Mouse (Mus musculus): ENCODE data around the gene Hs3st3a1. TPM values are rescaled to one million over a fixed set of nuclear protein-coding genes. Genes with fewer than 3 reads are reported as not detected.

The Hs3st3a1 gene
- polyA plus RNA-seq, 1 experiment: 0.52 TPM

- Histone ChIP-seq H3K4me3 (ENCODE audit: low read depth, low read length) (no peak overlapping the region), H3K36me3 (ENCODE audit: control insufficient read depth, insufficient read depth, low read length) (no peaks in the 10 kb centered on the region), H3K27ac (ENCODE audit: insufficient read depth, low read depth, low read length) (no peak overlapping the region), H3K27me3 (ENCODE audit: control insufficient read depth, insufficient read depth, low read length) (no peaks in the 10 kb centered on the region), H3K4me1 (ENCODE audit: control insufficient read depth, insufficient read depth, insufficient read length, low read length) (no peaks in the 10 kb centered on the region)
- no peak for TF ChIP-seq POLR2A (IDR thresholded peaks at IDR 0.05; ENCODE audit: low read depth, low read length)
- no peak for TF ChIP-seq CTCF (IDR thresholded peaks at IDR 0.05; ENCODE audit: extremely low read depth, insufficient read length, insufficient replicate concordance, low read depth, low read length)
- WGBS: 88% methylated on average over 3 of the region's 3 CpGs
These were observed 102.1 kb downstream of the Hs3st3a1 start for GRCm38 (mm10) chr11:64537230-64537629.

- Histone ChIP-seq H3K4me3 (ENCODE audit: low read depth, low read length) (no peak overlapping the region), H3K4me1 (ENCODE audit: control insufficient read depth, insufficient read depth, insufficient read length, low read length) (no peaks in the 10 kb centered on the region), H3K27me3 (ENCODE audit: control insufficient read depth, insufficient read depth, low read length) (no peaks in the 10 kb centered on the region), H3K36me3 (ENCODE audit: control insufficient read depth, insufficient read depth, low read length) (no peaks in the 10 kb centered on the region), H3K27ac (ENCODE audit: insufficient read depth, low read depth, low read length) (no peak overlapping the region)
- WGBS: 44% methylated on average over 9 of the region's 9 CpGs
- TF ChIP-seq CTCF (IDR thresholded peaks at IDR 0.05; ENCODE audit: extremely low read depth, insufficient read length, insufficient replicate concordance, low read depth, low read length) (no peak), POLR2A (IDR thresholded peaks at IDR 0.05; ENCODE audit: low read depth, low read length) (no peak)
These were observed 106.7 kb downstream of the Hs3st3a1 start for GRCm38 (mm10) chr11:64541866-64542265.

GRCm38 (mm10) chr11:64542335-64542734, 107.2 kb downstream of the Hs3st3a1 start:
- TF ChIP-seq POLR2A (IDR thresholded peaks at IDR 0.05; ENCODE audit: low read depth, low read length) (no peak), CTCF (IDR thresholded peaks at IDR 0.05; ENCODE audit: extremely low read depth, insufficient read length, insufficient replicate concordance, low read depth, low read length) (no peak)
- 22% methylated on average over 6 of the region's 6 CpGs for WGBS
- Histone ChIP-seq H3K4me3 (ENCODE audit: low read depth, low read length) (no peak overlapping the region), H3K4me1 (ENCODE audit: control insufficient read depth, insufficient read depth, insufficient read length, low read length) (no peaks in the 10 kb centered on the region), H3K36me3 (ENCODE audit: control insufficient read depth, insufficient read depth, low read length) (no peaks in the 10 kb centered on the region), H3K27ac (ENCODE audit: insufficient read depth, low read depth, low read length) (no peak overlapping the region), H3K27me3 (ENCODE audit: control insufficient read depth, insufficient read depth, low read length) (no peaks in the 10 kb centered on the region)

- Histone ChIP-seq H3K36me3 (ENCODE audit: control insufficient read depth, insufficient read depth, low read length) (no peaks in the 10 kb centered on the region), H3K27me3 (ENCODE audit: control insufficient read depth, insufficient read depth, low read length) (no peaks in the 10 kb centered on the region), H3K4me1 (ENCODE audit: control insufficient read depth, insufficient read depth, insufficient read length, low read length) (no peaks in the 10 kb centered on the region), H3K4me3 (ENCODE audit: low read depth, low read length) (no peak overlapping the region), H3K27ac (ENCODE audit: insufficient read depth, low read depth, low read length) (no peak overlapping the region)
- 49% methylated on average over 9 of the region's 9 CpGs for WGBS
- TF ChIP-seq POLR2A (IDR thresholded peaks at IDR 0.05; ENCODE audit: low read depth, low read length) (no peak), CTCF (IDR thresholded peaks at IDR 0.05; ENCODE audit: extremely low read depth, insufficient read length, insufficient replicate concordance, low read depth, low read length) (no peak)
These were observed 108.1 kb downstream of the Hs3st3a1 start for GRCm38 (mm10) chr11:64543181-64543641.

GRCm38 (mm10) chr11:64544236-64544635, 109.1 kb downstream of the Hs3st3a1 start:
- Histone ChIP-seq H3K27me3 (ENCODE audit: control insufficient read depth, insufficient read depth, low read length) (no peaks in the 10 kb centered on the region), H3K4me3 (ENCODE audit: low read depth, low read length) (no peak overlapping the region), H3K4me1 (ENCODE audit: control insufficient read depth, insufficient read depth, insufficient read length, low read length) (no peaks in the 10 kb centered on the region), H3K36me3 (ENCODE audit: control insufficient read depth, insufficient read depth, low read length) (no peaks in the 10 kb centered on the region), H3K27ac (ENCODE audit: insufficient read depth, low read depth, low read length) (no peak overlapping the region)
- 63% methylated on average over 5 of the region's 5 CpGs for WGBS
- no peak for TF ChIP-seq POLR2A (IDR thresholded peaks at IDR 0.05; ENCODE audit: low read depth, low read length)

- Histone ChIP-seq H3K4me1 (ENCODE audit: control insufficient read depth, insufficient read depth, insufficient read length, low read length) (no peaks in the 10 kb centered on the region), H3K4me3 (ENCODE audit: low read depth, low read length) (no peak overlapping the region), H3K27ac (ENCODE audit: insufficient read depth, low read depth, low read length) (no peak overlapping the region), H3K27me3 (ENCODE audit: control insufficient read depth, insufficient read depth, low read length) (no peaks in the 10 kb centered on the region), H3K36me3 (ENCODE audit: control insufficient read depth, insufficient read depth, low read length) (no peaks in the 10 kb centered on the region)
- 63% methylated on average over 7 of the region's 7 CpGs for WGBS
- TF ChIP-seq CTCF (IDR thresholded peaks at IDR 0.05; ENCODE audit: extremely low read depth, insufficient read length, insufficient replicate concordance, low read depth, low read length) (no peak), POLR2A (IDR thresholded peaks at IDR 0.05; ENCODE audit: low read depth, low read length) (no peak)
These were observed 114.2 kb downstream of the Hs3st3a1 start for GRCm38 (mm10) chr11:64549380-64549779.

GRCm38 (mm10) chr11:64549955-64550354, 114.8 kb downstream of the Hs3st3a1 start:
- WGBS: 81% methylated on average over 8 of the region's 8 CpGs
- Histone ChIP-seq H3K27me3 (ENCODE audit: control insufficient read depth, insufficient read depth, low read length) (no peaks in the 10 kb centered on the region), H3K36me3 (ENCODE audit: control insufficient read depth, insufficient read depth, low read length) (no peaks in the 10 kb centered on the region), H3K27ac (ENCODE audit: insufficient read depth, low read depth, low read length) (no peak overlapping the region), H3K4me1 (ENCODE audit: control insufficient read depth, insufficient read depth, insufficient read length, low read length) (no peaks in the 10 kb centered on the region), H3K4me3 (ENCODE audit: low read depth, low read length) (no peak overlapping the region)
- TF ChIP-seq CTCF (IDR thresholded peaks at IDR 0.05; ENCODE audit: extremely low read depth, insufficient read length, insufficient replicate concordance, low read depth, low read length): no peak
- no peak for TF ChIP-seq POLR2A (IDR thresholded peaks at IDR 0.05; ENCODE audit: low read depth, low read length)

GRCm38 (mm10) chr11:64558282-64558681, 123.2 kb downstream of the Hs3st3a1 start:
- Histone ChIP-seq H3K4me3 (ENCODE audit: low read depth, low read length) (no peak overlapping the region), H3K27ac (ENCODE audit: insufficient read depth, low read depth, low read length) (no peak overlapping the region), H3K4me1 (ENCODE audit: control insufficient read depth, insufficient read depth, insufficient read length, low read length) (no peaks in the 10 kb centered on the region), H3K27me3 (ENCODE audit: control insufficient read depth, insufficient read depth, low read length) (no peaks in the 10 kb centered on the region), H3K36me3 (ENCODE audit: control insufficient read depth, insufficient read depth, low read length) (no peaks in the 10 kb centered on the region)
- WGBS: 90% methylated on average over 2 of the region's 2 CpGs
- no peak for TF ChIP-seq CTCF (IDR thresholded peaks at IDR 0.05; ENCODE audit: extremely low read depth, insufficient read length, insufficient replicate concordance, low read depth, low read length)
- TF ChIP-seq POLR2A (IDR thresholded peaks at IDR 0.05; ENCODE audit: low read depth, low read length): no peak
